Mouse (Mus musculus) kidney, adult 2 months (tissue): ENCODE results near the gene Slc5a4b.

Experiments used
- CTCF ChIP-seq: fragments of 200-500 bp; conservative IDR thresholded peaks from 2 replicates; pipeline ENCODE4 v1.5.1; 2011; ENCODE audit warnings: low read depth, mild to moderate bottlenecking, control low read depth, low read length, moderate library complexity, mixed read lengths; ENCODE audit not compliant: insufficient read depth, insufficient read length
- POLR2A ChIP-seq: fragments of 200-500 bp; IDR thresholded peaks from one replicate; pipeline ENCODE4 v1.6.1; 2011; ENCODE audit warnings: low read depth, low read length, control low read depth

GRCm38 (mm10) chr10:76047182-76047869, 63.4 kb downstream of the Slc5a4b start:
- TF ChIP-seq POLR2A: no peak
- TF ChIP-seq CTCF: no peak
